In genomic region chr16:50374611-50375010, GRCm38 (mm10) we compare ENCODE assay signal across 8 mouse cellular contexts. TPM values are rescaled to one million over a fixed set of nuclear protein-coding genes. Genes with fewer than 3 reads are reported as not detected.
DNase-seq lines count a peak whose midpoint lies in the region; ATAC-seq and TF ChIP-seq lines count a peak whose summit lies in the region.

No protein-coding gene starts in this region.

- no peaks in the 10 kb centered on the region for H3K4me1 ChIP-seq in forebrain, postnatal 0 days (ENCODE audit: insufficient read depth)
- peaks cover 5% of the 10 kb centered on the region for H3K4me1 ChIP-seq in forebrain, embryonic 12.5 days
- H3K4me1 ChIP-seq in midbrain, embryonic 14.5 days (ENCODE audit: control insufficient read depth, insufficient read depth, low read length): no peaks in the 10 kb centered on the region
- 0 out of 2 replicates have a peak, but pooled peaks cover 2% of the 10 kb centered on the region for H3K4me1 ChIP-seq in midbrain, embryonic 16.5 days (ENCODE audit: control insufficient read depth, insufficient read depth, low read length)
- no peaks in the 10 kb centered on the region for H3K4me1 ChIP-seq in lung, postnatal 0 days (ENCODE audit: insufficient read depth, low read depth, low read length)
- H3K4me1 ChIP-seq in forebrain, embryonic 15.5 days: no peaks in the 10 kb centered on the region

- 92% methylated on average over 3 of the region's 3 CpGs for WGBS in forebrain, postnatal 0 days
- 87% methylated on average over 3 of the region's 3 CpGs for WGBS in forebrain, embryonic 12.5 days
- WGBS in midbrain, embryonic 14.5 days: 88% methylated on average over 3 of the region's 3 CpGs
- 90% methylated on average over 3 of the region's 3 CpGs for WGBS in midbrain, embryonic 16.5 days
- WGBS in lung, postnatal 0 days: 92% methylated on average over 3 of the region's 3 CpGs
- 93% methylated on average over 3 of the region's 3 CpGs for WGBS in forebrain, embryonic 15.5 days

- no peak overlapping the region for H3K27ac ChIP-seq in forebrain, postnatal 0 days (ENCODE audit: low read depth, low read length)
- no peak overlapping the region for H3K27ac ChIP-seq in forebrain, embryonic 12.5 days
- no peak overlapping the region for H3K27ac ChIP-seq in midbrain, embryonic 14.5 days (replicated peaks; ENCODE audit: low read depth, low read length)
- no peak overlapping the region for H3K27ac ChIP-seq in midbrain, embryonic 16.5 days (ENCODE audit: low read length)
- no peak overlapping the region for H3K27ac ChIP-seq in lung, postnatal 0 days (ENCODE audit: low read length)
- no peak overlapping the region for H3K27ac ChIP-seq in forebrain, embryonic 15.5 days (replicated peaks)

- no peak for TF ChIP-seq EP300 in lung, postnatal 0 days (IDR thresholded peaks at IDR 0.05)

- no peak overlapping the region for H3K4me2 ChIP-seq in forebrain, postnatal 0 days (ENCODE audit: low read depth)
- H3K4me2 ChIP-seq in forebrain, embryonic 12.5 days: no peak overlapping the region
- no peak overlapping the region for H3K4me2 ChIP-seq in midbrain, embryonic 14.5 days (ENCODE audit: low read length)
- no peak overlapping the region for H3K4me2 ChIP-seq in midbrain, embryonic 16.5 days (ENCODE audit: low read length)
- no peak overlapping the region for H3K4me2 ChIP-seq in lung, postnatal 0 days (replicated peaks; ENCODE audit: low read depth, low read length)
- no peak overlapping the region for H3K4me2 ChIP-seq in forebrain, embryonic 15.5 days (replicated peaks)

- peak; percentile 26 for DNase-seq in forebrain, postnatal 0 days
- peak; percentile 52 for DNase-seq in midbrain, embryonic 14.5 days
- no peak for DNase-seq in lung, postnatal 0 days (ENCODE audit: low spot score)
- peak; percentile 68 for DNase-seq in thymus, postnatal 14 days

- no peak overlapping the region for H3K9ac ChIP-seq in forebrain, postnatal 0 days
- no peak overlapping the region for H3K9ac ChIP-seq in forebrain, embryonic 12.5 days
- no peak overlapping the region for H3K9ac ChIP-seq in midbrain, embryonic 14.5 days (replicated peaks; ENCODE audit: low read length)
- H3K9ac ChIP-seq in midbrain, embryonic 16.5 days (ENCODE audit: low read depth, low read length): no peak overlapping the region
- no peak overlapping the region for H3K9ac ChIP-seq in lung, postnatal 0 days (replicated peaks; ENCODE audit: low read depth)
- no peak overlapping the region for H3K9ac ChIP-seq in forebrain, embryonic 15.5 days (replicated peaks)

- H3K36me3 ChIP-seq in forebrain, postnatal 0 days (ENCODE audit: insufficient read depth): no peaks in the 10 kb centered on the region
- H3K36me3 ChIP-seq in forebrain, embryonic 12.5 days (replicated peaks): no peaks in the 10 kb centered on the region
- H3K36me3 ChIP-seq in midbrain, embryonic 14.5 days (ENCODE audit: control insufficient read depth, insufficient read depth, low read length): no peaks in the 10 kb centered on the region
- no peaks in the 10 kb centered on the region for H3K36me3 ChIP-seq in midbrain, embryonic 16.5 days (ENCODE audit: control insufficient read depth, insufficient read depth, low read length)
- H3K36me3 ChIP-seq in lung, postnatal 0 days (ENCODE audit: insufficient read depth, low read length): no peaks in the 10 kb centered on the region
- H3K36me3 ChIP-seq in forebrain, embryonic 15.5 days: no peaks in the 10 kb centered on the region

- TF ChIP-seq CTCF in forebrain, postnatal 0 days (IDR thresholded peaks at IDR 0.05; ENCODE audit: low read depth): peak; percentile 66
- peak; percentile 73 for TF ChIP-seq CTCF in lung, postnatal 0 days (IDR thresholded peaks at IDR 0.05)

- H3K27me3 ChIP-seq in forebrain, postnatal 0 days (ENCODE audit: insufficient read depth, low read length): no peaks in the 10 kb centered on the region
- no peaks in the 10 kb centered on the region for H3K27me3 ChIP-seq in forebrain, embryonic 12.5 days
- H3K27me3 ChIP-seq in midbrain, embryonic 14.5 days (ENCODE audit: control insufficient read depth, insufficient read depth, low read length): no peaks in the 10 kb centered on the region
- H3K27me3 ChIP-seq in midbrain, embryonic 16.5 days (ENCODE audit: control insufficient read depth, insufficient read depth, low read depth, low read length): no peaks in the 10 kb centered on the region
- no peaks in the 10 kb centered on the region for H3K27me3 ChIP-seq in lung, postnatal 0 days (replicated peaks; ENCODE audit: insufficient read depth, low read length)
- H3K27me3 ChIP-seq in forebrain, embryonic 15.5 days: no peaks in the 10 kb centered on the region

- no peak overlapping the region for H3K4me3 ChIP-seq in forebrain, postnatal 0 days (ENCODE audit: low read depth, low read length)
- no peak overlapping the region for H3K4me3 ChIP-seq in forebrain, embryonic 12.5 days (replicated peaks)
- no peak overlapping the region for H3K4me3 ChIP-seq in midbrain, embryonic 14.5 days (replicated peaks; ENCODE audit: low read depth, low read length)
- no peak overlapping the region for H3K4me3 ChIP-seq in midbrain, embryonic 16.5 days (ENCODE audit: low read depth, low read length)
- H3K4me3 ChIP-seq in lung, postnatal 0 days (ENCODE audit: low read depth, low read length): no peak overlapping the region
- no peak overlapping the region for H3K4me3 ChIP-seq in forebrain, embryonic 15.5 days

- H3K9me3 ChIP-seq in forebrain, postnatal 0 days (ENCODE audit: low read length): no peaks in the 10 kb centered on the region
- no peaks in the 10 kb centered on the region for H3K9me3 ChIP-seq in forebrain, embryonic 12.5 days
- H3K9me3 ChIP-seq in midbrain, embryonic 14.5 days (ENCODE audit: control insufficient read depth, low read length): no peaks in the 10 kb centered on the region
- no peaks in the 10 kb centered on the region for H3K9me3 ChIP-seq in midbrain, embryonic 16.5 days (replicated peaks; ENCODE audit: control insufficient read depth, low read length, poor library complexity, severe bottlenecking)
- H3K9me3 ChIP-seq in lung, postnatal 0 days (ENCODE audit: low read length): no peaks in the 10 kb centered on the region
- no peaks in the 10 kb centered on the region for H3K9me3 ChIP-seq in forebrain, embryonic 15.5 days

- ATAC-seq in forebrain, postnatal 0 days: no peak
- no peak for ATAC-seq in forebrain, embryonic 12.5 days (ENCODE audit: low FRiP score)
- ATAC-seq in midbrain, embryonic 14.5 days (ENCODE audit: low FRiP score, low TSS enrichment): no peak
- no peak for ATAC-seq in midbrain, embryonic 16.5 days
- ATAC-seq in common myeloid progenitor, adult 5-6 weeks (replicated peaks; ENCODE audit: low read depth, poor library complexity, severe bottlenecking): peak; percentile 75
- no peak for ATAC-seq in lung, postnatal 0 days
- no peak for ATAC-seq in forebrain, embryonic 15.5 days (replicated peaks)

RNA-seq across cellular contexts. Expression of gene Bbx, which starts 57.6 kb away (rescaled TPM):
- total RNA-seq in forebrain, postnatal 0 days (2014; rRNA removed): 8.3 and 11.9 TPM in 2 replicates
- polyA plus RNA-seq in forebrain, postnatal 0 days (2015; fragmentation: Nextera tagmentation; extraction: Ambion mirVana): 3.9 and 13.2 TPM in 2 replicates
- 40.7 and 43.3 TPM in 2 replicates for polyA plus RNA-seq in forebrain, embryonic 12.5 days (2016; fragmentation: Nextera tagmentation; extraction: Ambion mirVana)
- polyA plus RNA-seq in midbrain, embryonic 14.5 days (2014; fragmentation: Nextera tagmentation; extraction: Ambion mirVana): 11.1 and 16.0 TPM in 2 replicates
- polyA plus RNA-seq in midbrain, embryonic 16.5 days (2015; fragmentation: Nextera tagmentation; extraction: Ambion mirVana): 14.7 and 17.9 TPM in 2 replicates
- 42.9 and 43.7 TPM in 2 replicates for total RNA-seq in common myeloid progenitor, adult 5-6 weeks (2017)
- polyA plus RNA-seq in lung, postnatal 0 days (2015; fragmentation: Nextera tagmentation; extraction: Ambion mirVana): 25.2 and 30.0 TPM in 2 replicates
- 33.5 and 33.7 TPM in 2 replicates for polyA plus RNA-seq in forebrain, embryonic 15.5 days (2015; fragmentation: Nextera tagmentation; extraction: Ambion mirVana)
